Mouse (Mus musculus) hindlimb bud, embryonic 11.5 days (tissue): ENCODE data around the gene Rbfox2.
"Not testable (repeated sequence)": the region's sequence is repeated elsewhere in the genome, so short reads cannot be mapped to it uniquely, and the experiment has no call there.

ENCODE experiments used
- DNase-seq: peaks from one replicate; pipeline ENCODE4 v3.0.0-alpha.2; 2012; ENCODE audit warnings: low read depth, low spot score; ENCODE audit errors: extremely low spot score

Gene Rbfox2

DNA sequence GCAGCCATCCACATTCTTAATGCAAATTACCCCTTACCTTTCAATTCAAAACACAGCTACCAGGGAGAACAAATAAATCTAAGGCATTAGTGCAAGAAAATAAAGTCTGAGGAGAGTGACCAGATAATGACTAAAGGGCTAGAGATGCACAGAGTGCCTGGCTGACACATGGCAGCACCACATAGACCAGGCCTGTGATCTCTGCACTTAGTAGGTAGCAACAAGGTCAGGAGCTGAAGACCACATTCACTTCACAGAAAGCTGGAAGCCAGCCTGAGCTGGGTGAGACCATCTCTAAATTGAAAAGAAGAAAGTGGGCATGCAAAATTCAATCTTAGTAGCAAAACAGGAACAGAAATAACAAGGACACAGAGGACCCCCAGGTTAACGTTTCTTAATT is 30.5 kb downstream of the Rbfox2 start:
- DNase-seq, result no peak

DNA sequence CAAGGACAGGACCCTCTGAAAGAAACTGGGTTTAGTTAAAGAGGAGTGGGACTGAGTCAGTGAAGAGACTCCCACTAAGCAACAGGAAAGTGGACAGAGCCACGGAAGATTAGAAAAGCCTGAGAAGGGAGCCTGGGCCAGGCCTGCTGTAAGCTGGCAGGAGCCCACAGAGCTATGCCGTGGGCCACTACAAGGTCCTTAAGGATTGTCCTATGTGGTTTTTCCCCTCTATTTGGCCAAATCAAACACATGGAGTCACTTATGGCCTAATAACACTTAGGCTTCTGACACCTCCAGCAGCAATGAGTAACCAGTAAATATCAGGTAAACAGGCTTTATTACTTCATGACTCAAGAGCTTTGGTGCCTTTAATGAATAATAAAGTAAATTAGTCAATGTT is 31.2 kb downstream of the Rbfox2 start:
- DNase-seq, result no peak

DNA sequence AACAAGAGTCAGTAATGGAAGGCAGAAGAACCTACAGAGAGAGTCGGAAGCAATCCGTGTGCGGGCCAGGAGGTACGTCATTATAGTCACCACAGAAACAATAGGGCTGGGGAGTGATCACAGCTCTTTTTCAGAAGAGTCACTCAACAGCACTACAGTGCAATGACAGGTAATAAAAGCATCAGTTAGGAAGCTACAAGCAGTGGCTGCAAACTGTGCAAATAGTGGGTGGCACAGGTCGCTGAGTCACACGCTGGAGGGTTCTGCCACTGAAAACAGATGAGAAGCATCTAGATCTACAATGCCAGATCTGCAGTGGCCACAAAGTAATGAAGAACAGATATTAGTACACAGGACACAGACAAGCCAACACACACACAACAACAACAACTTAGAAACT is 32.9 kb downstream of the Rbfox2 start:
- DNase-seq, result no peak

DNA sequence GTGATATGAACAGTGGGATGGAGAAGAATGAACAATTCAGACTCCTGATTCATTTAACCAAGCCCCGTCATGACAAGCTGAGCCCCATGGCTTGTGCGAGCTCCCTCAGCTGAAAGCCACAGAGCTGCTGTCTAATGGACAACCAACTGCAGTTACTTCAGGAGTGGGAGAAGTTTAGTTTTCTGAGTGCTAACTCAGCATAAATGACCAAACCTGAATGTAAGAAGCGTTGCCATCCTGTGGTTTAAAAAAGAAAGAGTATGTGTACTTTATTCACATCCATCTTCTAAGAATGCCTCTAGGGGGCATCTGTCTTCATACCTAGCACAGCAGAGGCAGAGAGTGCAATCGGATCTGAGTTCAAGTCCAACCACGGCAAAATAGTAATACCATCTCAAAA is 35.5 kb downstream of the Rbfox2 start:
- DNase-seq, result no peak

DNA sequence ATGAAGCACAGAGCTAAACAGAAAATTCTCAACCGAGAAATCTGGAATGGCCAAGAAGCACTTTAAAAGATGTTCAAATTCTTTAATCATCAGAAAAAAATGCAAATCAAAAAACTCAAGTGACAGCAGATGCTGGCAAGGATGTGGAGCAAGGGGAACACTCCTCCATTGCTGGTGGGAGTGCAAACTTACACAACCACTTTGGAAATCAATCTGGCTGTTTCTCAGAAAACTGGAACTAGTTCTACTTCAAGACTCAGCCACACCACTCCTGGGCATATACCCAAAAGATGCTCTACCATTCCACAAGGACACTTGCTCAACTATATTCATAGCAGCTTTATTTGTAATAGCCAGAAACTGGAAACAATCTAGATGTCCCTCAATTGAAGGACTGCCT is 37.3 kb downstream of the Rbfox2 start:
- not testable (repeated sequence) for DNase-seq

DNA sequence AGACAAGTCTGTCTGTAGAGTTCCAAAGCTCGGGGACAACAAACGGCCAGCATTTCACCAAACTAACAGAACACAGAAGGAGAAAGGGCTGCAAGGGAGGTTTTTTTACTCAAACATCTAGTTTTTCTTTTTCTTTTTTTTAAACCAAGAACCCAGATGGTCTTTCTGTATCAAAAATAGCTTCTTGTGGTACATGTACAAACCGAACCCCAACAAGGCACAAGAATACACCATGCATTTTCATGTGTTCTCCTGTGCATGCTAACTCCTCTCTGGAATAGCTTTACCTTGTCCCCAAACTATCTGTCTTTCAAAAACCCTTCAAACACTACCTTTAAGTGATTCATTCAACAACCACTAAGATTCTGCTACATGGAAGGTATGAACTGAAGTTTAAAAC is 38.4 kb downstream of the Rbfox2 start:
- DNase-seq, result no peak

- no peak for DNase-seq
These were observed 41.5 kb downstream of the Rbfox2 start for GRCm38 (mm10) chr15:77265318-77265717.

DNA sequence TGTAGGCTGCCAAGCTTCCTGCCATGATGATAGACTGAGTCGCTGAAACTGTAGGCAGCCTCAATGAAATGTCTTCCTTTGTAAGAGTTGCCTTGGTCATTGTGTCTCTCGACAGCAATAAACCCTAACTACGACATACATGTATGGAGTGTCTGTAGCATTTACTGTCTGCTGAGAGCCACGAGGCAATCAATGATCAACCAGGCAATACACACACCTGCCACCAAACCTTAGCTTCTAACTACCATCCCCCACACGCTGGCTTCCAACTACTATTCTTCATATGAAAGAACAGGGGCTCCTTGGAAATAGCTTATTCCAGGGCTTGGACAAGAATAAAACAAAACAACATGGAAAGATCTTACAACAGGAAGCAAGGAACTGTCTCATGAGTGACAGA is 42.5 kb downstream of the Rbfox2 start:
- DNase-seq, result no peak

DNA sequence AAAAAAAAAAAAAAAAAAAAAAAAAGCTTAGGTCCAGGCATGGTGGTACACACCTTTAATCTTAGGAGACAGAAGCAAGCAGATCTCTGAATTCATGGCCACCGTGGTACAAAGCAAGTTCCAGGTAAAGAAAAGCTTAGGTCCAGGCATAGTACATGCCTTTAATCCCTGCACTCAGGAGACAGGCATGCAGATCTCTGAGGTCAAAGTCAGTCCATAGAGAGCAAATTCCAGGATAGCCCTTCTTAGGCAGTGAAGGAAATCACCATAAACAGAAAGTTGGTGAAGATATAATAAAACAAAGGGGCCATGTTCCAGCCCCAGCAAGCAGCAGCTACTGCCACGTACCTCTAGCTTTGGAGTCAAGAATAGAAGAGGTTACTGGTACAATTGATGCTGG is 44.0 kb downstream of the Rbfox2 start:
- DNase-seq, result no peak

GRCm38 (mm10) chr15:77257437-77258229 is 49.2 kb downstream of the Rbfox2 start:
- DNase-seq, result no peak

DNA sequence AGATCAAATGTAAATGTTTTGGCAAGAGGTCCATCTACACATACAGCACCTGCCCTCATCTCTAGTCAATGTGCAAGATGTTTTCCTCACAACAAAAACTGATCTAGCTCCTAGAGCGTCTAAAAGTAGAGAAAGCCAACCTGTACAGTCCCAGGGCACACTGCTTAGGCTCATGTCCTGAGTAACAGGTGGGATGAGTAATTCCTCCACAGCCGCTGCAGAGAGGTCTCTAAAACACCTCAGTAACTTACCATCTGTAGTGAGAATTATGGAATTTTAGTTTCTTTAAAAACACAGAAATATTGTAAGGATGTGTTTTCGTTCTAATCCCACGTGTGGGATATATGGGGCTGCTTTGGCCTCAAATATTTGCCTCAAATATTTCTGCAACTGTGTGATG is 50.0 kb downstream of the Rbfox2 start:
- DNase-seq, result no peak

DNA sequence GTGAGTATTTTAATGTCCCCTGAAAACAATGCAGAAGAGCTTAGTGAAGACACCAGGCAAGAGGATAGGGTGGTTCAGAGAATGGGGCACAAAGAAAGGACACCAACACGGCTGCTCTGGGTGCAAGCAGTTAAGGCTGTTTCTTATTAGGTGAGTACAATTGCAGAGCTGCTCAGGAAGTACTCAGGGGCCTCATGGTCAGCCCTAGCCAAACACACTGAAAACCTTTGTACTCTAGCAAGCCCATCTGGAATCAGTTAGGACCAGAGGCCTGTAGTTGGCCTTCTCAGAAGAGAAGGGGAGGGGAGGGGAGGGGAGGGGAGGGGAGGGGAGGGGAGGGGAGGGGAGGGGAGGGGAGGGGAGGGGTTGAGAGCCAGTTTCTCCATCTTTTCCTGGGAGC is 52.2 kb downstream of the Rbfox2 start:
- peak; percentile 96 for DNase-seq

DNA sequence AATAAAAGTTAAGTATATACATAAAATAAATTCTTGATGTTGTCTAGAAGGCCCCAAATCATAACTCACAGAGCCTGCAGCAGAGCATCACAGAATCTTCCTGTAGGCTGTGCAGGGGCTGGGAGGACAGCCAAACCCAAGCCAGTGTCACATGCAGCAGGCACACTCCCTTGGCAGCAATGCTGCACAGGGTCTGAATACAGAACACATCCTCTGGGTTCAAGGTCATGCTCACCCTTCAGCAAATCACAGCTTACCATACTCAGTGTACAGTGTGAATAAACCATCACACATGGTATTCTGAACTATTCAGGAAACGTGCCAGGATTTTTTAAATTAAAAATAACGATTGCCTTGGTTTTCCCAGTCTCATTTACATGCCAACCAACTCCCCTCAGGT is 52.7 kb downstream of the Rbfox2 start:
- no peak for DNase-seq

DNA sequence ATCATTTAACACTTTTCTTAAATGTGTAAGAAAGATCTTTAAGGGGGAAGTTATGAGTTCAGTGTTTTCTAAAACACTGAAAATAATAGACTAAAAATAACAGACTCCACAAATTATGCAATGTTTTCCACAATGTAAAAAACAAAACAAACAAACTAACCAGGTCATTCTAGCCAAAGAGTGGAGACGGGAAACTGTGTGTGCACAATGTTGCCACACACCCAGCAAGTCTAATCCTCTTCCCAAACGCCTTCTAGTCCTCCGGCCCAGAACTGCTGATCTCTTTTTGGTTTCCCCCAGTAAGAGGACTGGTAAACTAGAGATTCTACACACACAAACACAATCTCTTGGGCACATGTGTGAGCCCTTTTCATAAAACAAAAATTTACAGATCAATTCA is 55.1 kb downstream of the Rbfox2 start:
- no peak for DNase-seq

GRCm38 (mm10) chr15:77250806-77251205 is 56.0 kb downstream of the Rbfox2 start:
- no peak for DNase-seq

DNA sequence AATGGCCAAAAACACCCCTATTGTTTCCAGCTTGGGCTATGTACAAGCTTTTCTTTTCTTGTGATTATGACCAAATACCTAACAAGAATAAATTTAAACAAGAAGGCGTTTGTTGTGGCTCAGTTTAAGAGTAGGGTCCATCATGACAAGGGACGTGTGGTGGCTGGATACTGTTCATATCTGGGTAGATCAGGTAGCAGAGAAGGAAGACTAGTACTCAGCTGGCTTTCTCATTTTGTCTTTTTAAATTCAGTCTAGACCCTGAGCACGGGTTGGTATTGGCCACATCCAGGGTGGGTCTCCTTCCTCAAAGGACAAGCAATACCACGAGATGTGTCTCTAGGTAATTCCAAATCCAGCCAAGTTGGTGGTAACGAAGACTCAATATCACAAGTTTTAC is 57.4 kb downstream of the Rbfox2 start:
- no peak for DNase-seq

GRCm38 (mm10) chr15:77245418-77246365 is 61.1 kb downstream of the Rbfox2 start:
- DNase-seq, result no peak

DNA sequence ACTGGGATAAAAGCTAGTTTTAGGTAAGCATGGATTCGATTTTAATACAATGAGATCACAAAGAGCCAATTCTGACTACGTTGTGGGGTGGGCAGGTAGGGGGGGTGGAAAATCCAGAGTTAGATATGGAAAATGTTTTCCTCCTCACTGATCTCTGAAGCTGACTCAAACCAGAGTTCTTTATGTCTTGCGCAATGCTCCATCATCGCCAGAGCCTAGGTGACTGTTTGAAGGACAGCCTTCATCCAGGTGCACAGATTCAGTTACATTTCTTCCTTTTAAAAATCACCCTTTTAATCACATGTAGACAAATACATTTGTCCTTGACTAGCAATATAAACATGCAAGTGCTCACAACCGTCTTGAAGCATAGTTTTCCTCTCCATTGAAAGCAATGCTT is 62.2 kb downstream of the Rbfox2 start:
- DNase-seq, result no peak

GRCm38 (mm10) chr15:77243876-77244560 is 62.8 kb downstream of the Rbfox2 start:
- no peak for DNase-seq

GRCm38 (mm10) chr15:77240607-77241006 is 66.2 kb downstream of the Rbfox2 start:
- no peak for DNase-seq

DNA sequence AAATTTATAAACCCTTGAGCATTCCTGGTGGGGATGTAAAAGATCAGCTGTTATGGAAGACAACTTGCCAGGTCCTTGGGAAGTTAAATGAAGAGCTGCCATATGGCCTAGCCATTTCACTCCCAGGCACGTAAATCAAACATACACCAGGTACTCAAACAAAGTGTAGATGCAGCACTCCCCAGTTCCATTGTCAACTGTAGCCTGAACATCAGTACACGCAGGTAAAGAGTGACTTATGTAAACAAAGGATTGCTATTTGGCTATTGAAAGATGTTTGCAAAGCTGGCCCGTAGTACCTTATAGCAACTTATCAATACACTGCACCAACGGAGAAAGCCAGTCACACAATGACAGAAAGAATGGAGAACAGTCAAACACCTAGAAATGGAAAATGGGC is 67.2 kb downstream of the Rbfox2 start:
- no peak for DNase-seq

GRCm38 (mm10) chr15:77237661-77238060 is 69.1 kb downstream of the Rbfox2 start:
- no peak for DNase-seq
